Mouse (Mus musculus) bone marrow macrophage, adult 2 months (primary cell): ENCODE results near the gene Kcnmb1.

Experiments
- CTCF ChIP-seq: IDR thresholded peaks from 2 replicates; pipeline ENCODE4 v1.5.1; 2012; ENCODE audit warnings: low read depth, mild to moderate bottlenecking, low read length, moderate library complexity
- POLR2A ChIP-seq: IDR thresholded peaks from 2 replicates; pipeline ENCODE4 v1.6.1; 2012; ENCODE audit warnings: mild to moderate bottlenecking, low read depth, low read length, borderline replicate concordance

DNA sequence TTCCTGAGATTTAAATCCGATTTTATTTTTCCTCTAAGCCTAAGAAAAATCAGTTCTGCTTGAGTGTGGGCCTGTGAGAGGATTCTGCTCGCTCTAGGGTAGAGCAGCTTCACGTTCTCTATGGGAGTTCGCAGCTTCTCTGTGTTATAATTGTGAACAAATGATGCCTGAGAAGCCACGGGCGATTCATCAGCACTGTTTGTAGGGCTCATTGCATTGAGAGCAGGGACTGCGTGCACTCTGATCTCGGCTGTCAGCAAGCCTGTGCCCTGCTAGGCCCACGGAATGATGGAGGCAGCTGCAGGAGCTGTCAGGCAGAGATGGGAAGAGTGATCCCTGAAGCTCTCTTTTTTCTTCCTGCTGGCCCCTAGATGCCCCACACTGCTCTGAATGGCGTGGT lies 35.4 kb downstream of the Kcnmb1 start:
- no peak for TF ChIP-seq CTCF
- TF ChIP-seq POLR2A: no peak
